8 mouse cellular contexts compared by ENCODE assay signal in the genomic region with DNA sequence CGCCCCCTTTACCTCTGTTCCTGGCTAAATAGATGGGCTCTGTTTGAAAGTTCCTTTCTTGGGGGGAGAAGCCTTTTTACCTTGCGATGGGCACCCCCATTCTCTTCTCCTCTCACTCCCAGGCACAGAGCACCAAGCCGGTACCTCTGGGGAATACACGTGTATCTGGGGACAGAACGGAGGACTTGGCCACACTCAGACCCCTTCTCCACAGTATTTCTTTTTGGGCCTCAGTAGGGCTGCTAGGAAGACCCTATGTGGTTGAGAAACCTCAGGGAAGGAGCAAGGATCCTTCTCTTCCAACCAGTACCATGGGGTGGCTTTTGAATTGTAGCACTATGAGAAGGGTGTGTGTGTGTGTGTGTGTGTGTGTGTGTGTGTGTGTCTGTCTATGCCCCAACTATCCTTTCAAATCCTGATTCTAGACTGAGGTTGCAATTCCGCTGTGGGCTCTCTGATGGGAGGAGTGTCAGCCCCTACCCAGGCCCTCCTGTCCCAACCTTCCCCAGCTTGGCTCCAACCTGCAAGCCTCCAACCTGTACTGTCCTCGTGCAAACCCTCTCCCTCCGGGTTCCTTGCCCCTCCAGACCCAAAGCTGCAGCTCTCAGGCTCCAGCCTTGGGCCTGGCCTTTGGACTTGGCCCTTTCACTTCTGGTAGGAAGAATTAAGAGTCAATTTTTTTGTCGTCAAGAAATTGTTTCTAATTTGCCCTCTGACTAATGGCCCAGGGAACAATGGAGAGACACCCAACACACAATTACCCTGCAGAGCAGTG. TPM values are rescaled to one million over a fixed set of nuclear protein-coding genes. Genes with fewer than 3 reads are reported as not detected.
DNase-seq lines count a peak whose midpoint lies in the region; ATAC-seq and TF ChIP-seq lines count a peak whose summit lies in the region.

No protein-coding gene starts in this region.

- H3K4me2 ChIP-seq in hindbrain, embryonic 13.5 days: peak overlapping the region; percentile 92

- H3K9me3 ChIP-seq in embryonic facial prominence, embryonic 10.5 days: no peaks in the 10 kb centered on the region
- H3K9me3 ChIP-seq in hindbrain, embryonic 13.5 days: no peaks in the 10 kb centered on the region

- ATAC-seq in hindbrain, embryonic 13.5 days (ENCODE audit: low FRiP score): no peak
- ATAC-seq in monocyte, adult 5-6 weeks (replicated peaks; ENCODE audit: insufficient number of reproducible peaks, low FRiP score, low TSS enrichment, poor library complexity, severe bottlenecking): no peak

- TF ChIP-seq CTCF in gastrocnemius, adult 2 months (IDR thresholded peaks at IDR 0.05): no peak

- DNase-seq in gastrocnemius, adult 2 months: no peak
- DNase-seq in gastrocnemius, postnatal 25 days: no peak
- DNase-seq in embryonic facial prominence, embryonic 10.5 days (ENCODE audit: low spot score): peak; percentile 40
- DNase-seq in lung, postnatal 4 days: peak; percentile 16 to 29
- DNase-seq in layer of hippocampus, postnatal 14 days (ENCODE audit: low spot score in 2 of 2): no peak
- DNase-seq in urinary bladder, postnatal 14 days (ENCODE audit: low spot score): no peak

- intact Hi-C loops in gastrocnemius, adult 2 months (cut with DNase I): no loop called here

- no peaks in the 10 kb centered on the region; the same call in 1 of the 2 replicates for H3K36me3 ChIP-seq in embryonic facial prominence, embryonic 10.5 days (replicated peaks)
- H3K36me3 ChIP-seq in hindbrain, embryonic 13.5 days: no peaks in the 10 kb centered on the region

- H3K9ac ChIP-seq in hindbrain, embryonic 13.5 days: peak overlapping the region; percentile 100

- H3K27ac ChIP-seq in gastrocnemius, adult 2 months: peak overlapping the region; percentile 99
- H3K27ac ChIP-seq in embryonic facial prominence, embryonic 10.5 days (replicated peaks): peak overlapping the region; percentile 99
- H3K27ac ChIP-seq in hindbrain, embryonic 13.5 days: peak overlapping the region; percentile 100

- H3K4me1 ChIP-seq in embryonic facial prominence, embryonic 10.5 days: peaks cover 89% of the 10 kb centered on the region
- H3K4me1 ChIP-seq in hindbrain, embryonic 13.5 days (replicated peaks): peaks cover 76% of the 10 kb centered on the region

- WGBS in embryonic facial prominence, embryonic 10.5 days: 40% methylated on average over 9 of the region's 9 CpGs
- 41% methylated on average over 9 of the region's 9 CpGs for WGBS in hindbrain, embryonic 13.5 days

- H3K4me3 ChIP-seq in gastrocnemius, adult 2 months: peak overlapping the region; percentile 88
- peak overlapping the region; percentile 85 for H3K4me3 ChIP-seq in embryonic facial prominence, embryonic 10.5 days
- peak overlapping the region; percentile 95 for H3K4me3 ChIP-seq in hindbrain, embryonic 13.5 days

- H3K27me3 ChIP-seq in embryonic facial prominence, embryonic 10.5 days (replicated peaks; ENCODE audit: low read depth, poor library complexity, severe bottlenecking): 0 out of 2 replicates have a peak, but pooled peaks cover 12% of the 10 kb centered on the region
- H3K27me3 ChIP-seq in hindbrain, embryonic 13.5 days: no peaks in the 10 kb centered on the region

RNA-seq across cellular contexts. Expression of gene Bahcc1, which starts 4.4 kb away (rescaled TPM):
- 1 to 10 TPM; 3.5 to 5.3 TPM for total RNA-seq in gastrocnemius, adult 2 months (2021)
- total RNA-seq in gastrocnemius, postnatal 25 days (2021): 1 to 10 TPM; 3.2 to 4.7 TPM
- polyA plus RNA-seq in embryonic facial prominence, embryonic 10.5 days (2016; fragmentation: Nextera tagmentation; extraction: Ambion mirVana): 18.0 and 18.4 TPM in 2 replicates
- 13.6 and 17.0 TPM in 2 replicates for polyA plus RNA-seq in hindbrain, embryonic 13.5 days (2015; fragmentation: Nextera tagmentation; extraction: Ambion mirVana)
- total RNA-seq in monocyte, adult 5-6 weeks (2017): 0.68 to 0.85 TPM (median 0.76 TPM) in 3 replicates
- 10 to 100 TPM; 20.3 to 20.7 TPM for total RNA-seq in layer of hippocampus, postnatal 14 days (2021)

Comparison
In these comparisons a context has a peak if more than half of its experiments do, and no peak if none do; other contexts are left out.
1. DNase-seq: peak in embryonic facial prominence, embryonic 10.5 days (single experiment) and lung, postnatal 4 days (2 of 2); none in gastrocnemius, adult 2 months (single experiment), gastrocnemius, postnatal 25 days (single experiment), layer of hippocampus, postnatal 14 days (0 of 2) and urinary bladder, postnatal 14 days (single experiment).
2. Peak in every context shown above with its lines, with median percentiles within 50 percentile points of each other: H3K27ac ChIP-seq and H3K4me3 ChIP-seq.